Mouse (Mus musculus) heart, embryonic 14.5 days (tissue): ENCODE results near the gene Gpx2. TPM values are rescaled to one million over a fixed set of nuclear protein-coding genes. Genes with fewer than 3 reads are reported as not detected.

Experiments
- ATAC-seq: fragments of 200-750 bp; cut with Nextera tagmentation; 2 replicates; pipeline ENCODE4 v1.8.0; 2017; ENCODE audit warnings: low read depth, moderate TSS enrichment; ENCODE audit not compliant: insufficient number of reproducible peaks, insufficient read depth, low FRiP score
- H3K27ac ChIP-seq, 2 experiments: fragments of 200-500 bp in 1 of 2; fragments of 300-500 bp in 1 of 2; sonication (generic) in 1 of 2; replicated peaks in 1 of 2; 2 replicates each; pipeline ENCODE4 v1.5.1; 2012 to 2014; ENCODE audit warnings: low read depth in 2 of 2, low read length in 2 of 2, control low read depth in 1 of 2, mild to moderate bottlenecking in 1 of 2, mixed read lengths in 1 of 2; ENCODE audit not compliant: control insufficient read depth in 1 of 2, insufficient read depth in 1 of 2
- H3K27me3 ChIP-seq: fragments of 300-500 bp; sonication (generic); 2 replicates; pipeline ENCODE4 v1.6.1; 2014; ENCODE audit warnings: mild to moderate bottlenecking, low read length, control low read depth; ENCODE audit not compliant: control insufficient read depth, insufficient read depth
- H3K36me3 ChIP-seq: fragments of 300-500 bp; sonication (generic); 2 replicates; pipeline ENCODE4 v1.6.1; 2014; ENCODE audit warnings: mild to moderate bottlenecking, control low read depth, low read length, mixed read lengths; ENCODE audit not compliant: control insufficient read depth, insufficient read depth
- H3K4me1 ChIP-seq, 2 experiments: fragments of 200-500 bp in 1 of 2; fragments of 300-500 bp in 1 of 2; sonication (generic) in 1 of 2; 2 replicates each; pipeline ENCODE4 v1.6.1; 2012 to 2014; ENCODE audit warnings: low read length in 2 of 2, control low read depth in 1 of 2, mixed read lengths in 1 of 2; ENCODE audit not compliant: control insufficient read depth in 2 of 2, insufficient read depth in 2 of 2
- H3K4me2 ChIP-seq: fragments of 300-500 bp; sonication (generic); 2 replicates; pipeline ENCODE4 v1.6.1; 2014; ENCODE audit warnings: mild to moderate bottlenecking, low read length
- H3K4me3 ChIP-seq, 2 experiments: fragments of 200-500 bp in 1 of 2; fragments of 300-500 bp in 1 of 2; sonication (generic) in 1 of 2; 2 replicates each; pipeline ENCODE4 v1.5.1; 2012 to 2014; ENCODE audit warnings: low read length in 2 of 2, mild to moderate bottlenecking in 2 of 2, control low read depth in 1 of 2, low read depth in 1 of 2, moderate library complexity in 1 of 2; ENCODE audit not compliant: control insufficient read depth in 1 of 2, insufficient read depth in 1 of 2
- H3K9ac ChIP-seq: fragments of 300-500 bp; sonication (generic); 2 replicates; pipeline ENCODE4 v1.6.1; 2014; ENCODE audit warnings: mild to moderate bottlenecking, low read length
- H3K9me3 ChIP-seq: fragments of 300-500 bp; sonication (generic); 2 replicates; pipeline ENCODE4 v1.6.1; 2016; ENCODE audit warnings: low read length, control low read depth; ENCODE audit not compliant: control insufficient read depth
- WGBS: fragments of 180-500 bp; shearing (Covaris S2); extraction: QIAGEN DNeasy Blood & Tissue Kit; methylation state at CpG from one replicate; pipeline ENCODE4 v1.1.7; 2014; 5-methylcytosine and 5-hydroxymethylcytosine counted together
- polyA plus RNA-seq: library from polyadenylated mRNA; unstranded; fragments of >200 nt; fragmentation: Nextera tagmentation; extraction: Ambion mirVana; gene quantifications from 2 replicates; pipeline ENCODE4 v1.2.1, GENCODE M21; 2014

The Gpx2 gene
- polyA plus RNA-seq, 1 experiment from 2014 or later = not detected

DNA sequence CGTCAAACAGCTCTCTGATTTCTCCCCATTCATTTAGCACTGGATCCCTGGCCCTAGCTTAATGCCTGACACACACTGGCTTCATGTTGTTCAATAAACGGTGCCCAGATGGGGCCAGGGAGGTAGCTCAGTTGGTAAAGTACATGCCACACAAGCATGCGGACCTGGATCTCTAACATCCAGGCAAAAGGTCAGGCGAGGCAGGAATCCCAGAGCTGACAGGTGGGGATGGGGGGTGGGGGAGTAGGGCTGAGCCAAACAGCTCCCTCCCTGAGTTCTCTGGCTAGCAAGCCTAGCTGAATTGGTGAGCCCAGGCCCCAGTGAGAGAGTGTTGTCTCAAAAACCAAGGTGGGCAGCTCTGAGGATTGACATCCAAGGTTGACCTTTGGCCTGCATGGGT lies 21.8 kb upstream of the Gpx2 start:
- H3K36me3 ChIP-seq = no peaks in the 10 kb centered on the region
- no peak overlapping the region for H3K27ac ChIP-seq
- 59% methylated on average over 4 of the region's 4 CpGs for WGBS
- no peak for ATAC-seq
- H3K27me3 ChIP-seq = peaks cover 21% of the 10 kb centered on the region
- no peak overlapping the region for H3K4me2 ChIP-seq
- H3K4me1 ChIP-seq = peaks cover 5% of the 10 kb centered on the region in 2 experiments; a peak in 1 of 4 replicates
- H3K9ac ChIP-seq = no peak overlapping the region
- no peaks in the 10 kb centered on the region for H3K9me3 ChIP-seq
- no peak overlapping the region for H3K4me3 ChIP-seq

- H3K9ac ChIP-seq = no peak overlapping the region
- H3K27me3 ChIP-seq = peaks cover 17% of the 10 kb centered on the region
- WGBS = 51% methylated on average over 4 of the region's 4 CpGs
- H3K4me3 ChIP-seq = no peak overlapping the region
- ATAC-seq = no peak
- peaks cover 1 to 5% of the 10 kb centered on the region in 2 experiments; a peak in 1 of 4 replicates for H3K4me1 ChIP-seq
- no peak overlapping the region for H3K27ac ChIP-seq
- H3K36me3 ChIP-seq = no peaks in the 10 kb centered on the region
- H3K9me3 ChIP-seq = no peaks in the 10 kb centered on the region
- no peak overlapping the region for H3K4me2 ChIP-seq
Observed at GRCm38 (mm10) chr12:76816720-76817119, 21.4 kb upstream of the Gpx2 start.

- Histone ChIP-seq H3K36me3 (no peaks in the 10 kb centered on the region), H3K27me3 (no peaks in the 10 kb centered on the region), H3K4me3 (no peak overlapping the region), H3K27ac (no peak overlapping the region), H3K9ac (no peak overlapping the region), H3K4me2 (no peak overlapping the region), H3K9me3 (no peaks in the 10 kb centered on the region), H3K4me1 (peaks cover 0 to 2% of the 10 kb centered on the region in 2 experiments; a peak in 1 of 4 replicates)
- ATAC-seq = no peak
- 69% methylated on average over 2 of the region's 2 CpGs for WGBS
Observed at GRCm38 (mm10) chr12:76814120-76814519, 18.8 kb upstream of the Gpx2 start.

DNA sequence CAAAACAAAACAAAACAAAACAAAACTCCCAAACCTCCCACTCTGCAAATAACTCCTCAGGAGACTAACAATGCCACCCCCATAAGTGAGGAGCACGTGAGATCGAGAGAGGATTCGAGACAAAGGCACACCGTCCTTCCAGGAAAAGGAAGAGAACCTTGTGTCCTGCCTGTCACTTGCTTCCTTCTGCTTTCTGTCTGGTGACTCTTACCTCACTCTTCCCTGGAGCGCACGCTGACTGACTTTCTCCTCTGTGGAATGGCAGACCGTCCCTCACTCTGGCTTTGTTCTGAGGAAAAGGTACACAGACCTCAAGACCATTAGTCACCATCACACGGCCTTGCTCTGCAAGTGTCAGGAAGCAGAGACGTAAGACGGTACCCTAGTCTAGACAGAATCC lies 18.2 kb upstream of the Gpx2 start:
- H3K27me3 ChIP-seq = no peaks in the 10 kb centered on the region
- 57% methylated on average over 10 of the region's 10 CpGs for WGBS
- no peak for ATAC-seq
- H3K4me3 ChIP-seq = no peak overlapping the region
- H3K9ac ChIP-seq = no peak overlapping the region
- H3K4me2 ChIP-seq = no peak overlapping the region
- H3K4me1 ChIP-seq = peaks cover 0 to 2% of the 10 kb centered on the region in 2 experiments; a peak in 1 of 4 replicates
- no peaks in the 10 kb centered on the region for H3K9me3 ChIP-seq
- no peaks in the 10 kb centered on the region for H3K36me3 ChIP-seq
- H3K27ac ChIP-seq = no peak overlapping the region

DNA sequence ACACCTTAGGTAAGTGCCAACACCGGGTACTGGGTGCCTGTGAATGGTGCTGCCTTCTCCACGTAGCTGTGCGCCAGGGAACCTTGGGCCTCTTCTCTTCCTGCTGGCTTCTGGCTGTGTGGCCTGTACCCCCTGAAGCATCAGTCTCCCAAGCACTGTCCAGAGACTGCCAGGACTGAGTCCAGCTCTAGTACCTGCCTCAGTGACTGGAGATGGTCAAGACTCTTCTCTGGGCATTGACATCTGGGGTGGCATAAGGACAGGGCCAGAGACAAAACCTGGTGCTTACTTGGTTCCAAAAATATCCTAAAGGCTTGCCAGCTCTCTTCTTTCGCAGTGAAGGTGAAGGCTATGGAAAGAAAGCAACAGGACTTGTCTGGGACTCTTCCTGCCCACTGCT lies 15.7 kb upstream of the Gpx2 start:
- Histone ChIP-seq H3K4me2 (no peak overlapping the region), H3K36me3 (no peaks in the 10 kb centered on the region), H3K27ac (no peak overlapping the region), H3K27me3 (no peaks in the 10 kb centered on the region), H3K9me3 (no peaks in the 10 kb centered on the region), H3K4me3 (no peak overlapping the region), H3K9ac (no peak overlapping the region), H3K4me1 (peaks cover 0 to 2% of the 10 kb centered on the region in 2 experiments; a peak in 1 of 4 replicates)
- no peak for ATAC-seq
- 86% methylated on average over 4 of the region's 4 CpGs for WGBS

- H3K4me1 ChIP-seq = peaks cover 0 to 2% of the 10 kb centered on the region in 2 experiments; a peak in 1 of 4 replicates
- ATAC-seq = no peak
- no peaks in the 10 kb centered on the region for H3K27me3 ChIP-seq
- no peak overlapping the region for H3K4me2 ChIP-seq
- H3K4me3 ChIP-seq = no peak overlapping the region
- no peaks in the 10 kb centered on the region for H3K9me3 ChIP-seq
- H3K36me3 ChIP-seq = no peaks in the 10 kb centered on the region
- 83% methylated on average over 5 of the region's 5 CpGs for WGBS
- no peak overlapping the region for H3K9ac ChIP-seq
- no peak overlapping the region for H3K27ac ChIP-seq
Observed at GRCm38 (mm10) chr12:76810491-76810890, 15.1 kb upstream of the Gpx2 start.

DNA sequence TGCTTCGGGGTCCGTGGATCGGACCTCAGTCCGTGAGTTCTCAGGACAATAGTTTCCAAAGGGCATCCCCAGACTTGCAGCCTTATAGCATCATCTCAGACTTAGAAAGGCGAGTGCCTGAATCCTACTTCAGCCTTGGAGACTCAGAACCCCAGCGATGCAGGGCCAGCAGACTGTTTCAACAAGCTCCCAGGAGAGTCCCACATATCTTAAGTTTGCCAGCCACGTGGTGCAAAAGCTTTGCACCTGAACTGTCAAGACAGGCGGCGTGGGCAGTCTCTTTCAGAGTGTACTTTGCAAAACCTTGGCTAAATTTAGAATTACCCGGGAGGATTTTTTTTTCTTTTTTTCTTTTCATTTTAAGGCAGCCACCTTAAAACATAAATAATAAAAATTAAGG lies 12.4 kb upstream of the Gpx2 start:
- H3K9me3 ChIP-seq = no peaks in the 10 kb centered on the region
- H3K4me3 ChIP-seq = no peak overlapping the region
- H3K4me1 ChIP-seq = peaks cover 5% of the 10 kb centered on the region in 2 experiments; a peak in 2 of 4 replicates
- 68% methylated on average over 10 of the region's 10 CpGs for WGBS
- no peak overlapping the region for H3K4me2 ChIP-seq
- H3K9ac ChIP-seq = no peak overlapping the region
- no peak for ATAC-seq
- H3K27ac ChIP-seq = no peak overlapping the region
- no peaks in the 10 kb centered on the region for H3K27me3 ChIP-seq
- no peaks in the 10 kb centered on the region for H3K36me3 ChIP-seq

DNA sequence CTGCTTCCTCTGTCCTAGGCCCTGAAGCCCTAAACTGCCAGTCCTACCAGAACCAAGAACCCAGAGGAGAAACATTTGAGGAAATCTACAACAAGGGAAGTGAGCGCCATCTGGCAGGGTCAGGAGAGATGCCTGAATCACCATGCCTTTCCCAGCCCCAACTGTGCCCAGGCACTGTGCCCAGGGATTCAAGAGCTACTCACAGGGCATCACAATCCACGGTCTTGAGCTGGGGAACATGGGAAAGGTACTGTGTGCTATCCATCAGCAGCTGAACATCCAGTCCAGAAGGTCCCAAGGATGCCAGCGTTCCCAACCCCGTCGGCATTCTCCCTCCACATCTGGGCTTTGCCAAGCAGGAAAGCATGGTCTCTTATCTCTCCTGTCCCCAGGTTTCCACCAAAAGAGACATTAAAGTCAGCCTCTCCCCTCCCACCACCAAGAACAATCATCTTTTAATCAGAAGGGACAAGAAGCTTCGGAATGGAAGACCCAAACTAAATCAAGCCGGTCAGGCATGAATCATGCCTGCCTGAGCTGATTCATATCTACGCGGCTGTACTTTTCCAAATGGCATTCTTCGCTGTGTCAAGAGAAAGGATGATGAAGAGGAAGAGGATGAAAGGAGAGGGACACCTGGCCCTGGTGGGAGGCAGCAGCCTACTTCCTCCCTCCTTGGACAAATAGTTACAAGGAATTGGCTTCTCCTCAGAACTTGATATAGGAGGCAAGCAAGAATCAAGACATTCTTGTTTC lies 9.9 kb upstream of the Gpx2 start:
- Histone ChIP-seq H3K27ac (no peak overlapping the region), H3K4me3 (no peak overlapping the region), H3K9ac (no peak overlapping the region), H3K4me1 (peaks cover 5% of the 10 kb centered on the region in 2 experiments; a peak in 2 of 4 replicates), H3K27me3 (no peaks in the 10 kb centered on the region), H3K4me2 (no peak overlapping the region), H3K36me3 (no peaks in the 10 kb centered on the region), H3K9me3 (no peaks in the 10 kb centered on the region)
- WGBS = 78% methylated on average over 10 of the region's 10 CpGs
- ATAC-seq = no peak
